Mouse (Mus musculus): Measurements from ENCODE around the gene Hivep2. TPM values are rescaled to one million over a fixed set of nuclear protein-coding genes. Genes with fewer than 3 reads are reported as not detected.
A peak's percentile ranks its signal among the peaks of the same experiment; 100 is the strongest.

Gene Hivep2
- polyA plus RNA-seq, 1 experiment from 2014 or later = 7.3 TPM

- Histone ChIP-seq H3K9me3 (replicated peaks) (no peaks in the 10 kb centered on the region), H3K4me2 (no peak overlapping the region), H3K4me1 (peaks cover 10% of the 10 kb centered on the region; the same call in 1 of the 2 replicates), H3K27ac (no peak overlapping the region), H3K4me3 (no peak overlapping the region), H3K36me3 (ENCODE audit: poor library complexity, severe bottlenecking) (no peaks in the 10 kb centered on the region), H3K9ac (no peak overlapping the region), H3K27me3 (no peaks in the 10 kb centered on the region)
- ATAC-seq = no peak
- WGBS = 48% methylated on average over 4 of the region's 4 CpGs
These were observed 227.8 kb downstream of the Hivep2 start for GRCm38 (mm10) chr10:14193702-14194101.

GRCm38 (mm10) chr10:14195778-14196650, 230.1 kb downstream of the Hivep2 start:
- Histone ChIP-seq H3K4me3 (no peak overlapping the region), H3K27ac (no peak overlapping the region), H3K9me3 (replicated peaks) (no peaks in the 10 kb centered on the region), H3K36me3 (ENCODE audit: poor library complexity, severe bottlenecking) (no peaks in the 10 kb centered on the region), H3K4me1 (peaks cover 10% of the 10 kb centered on the region; the same call in 1 of the 2 replicates), H3K4me2 (no peak overlapping the region), H3K9ac (no peak overlapping the region), H3K27me3 (no peaks in the 10 kb centered on the region)
- 73% methylated on average over 17 of the region's 17 CpGs for WGBS
- ATAC-seq = peak; percentile 82

- H3K4me2 ChIP-seq = no peak overlapping the region
- H3K27ac ChIP-seq = no peak overlapping the region
- peaks cover 10% of the 10 kb centered on the region; the same call in 1 of the 2 replicates for H3K4me1 ChIP-seq
- H3K27me3 ChIP-seq = no peaks in the 10 kb centered on the region
- no peaks in the 10 kb centered on the region for H3K9me3 ChIP-seq (replicated peaks)
- H3K4me3 ChIP-seq = no peak overlapping the region
- no peak for ATAC-seq
- WGBS = 93% methylated on average over 7 of the region's 7 CpGs
- H3K36me3 ChIP-seq (ENCODE audit: poor library complexity, severe bottlenecking) = no peaks in the 10 kb centered on the region
- H3K9ac ChIP-seq = no peak overlapping the region
These were observed 230.9 kb downstream of the Hivep2 start for GRCm38 (mm10) chr10:14196785-14197184.

- peaks cover 10% of the 10 kb centered on the region; the same call in 1 of the 2 replicates for H3K4me1 ChIP-seq
- H3K9me3 ChIP-seq (replicated peaks) = no peaks in the 10 kb centered on the region
- no peak overlapping the region for H3K4me3 ChIP-seq
- no peak overlapping the region for H3K9ac ChIP-seq
- no peak overlapping the region for H3K27ac ChIP-seq
- H3K4me2 ChIP-seq = no peak overlapping the region
- H3K27me3 ChIP-seq = no peaks in the 10 kb centered on the region
- H3K36me3 ChIP-seq (ENCODE audit: poor library complexity, severe bottlenecking) = no peaks in the 10 kb centered on the region
- ATAC-seq = no peak
- 79% methylated on average over 6 of the region's 6 CpGs for WGBS
These were observed 231.4 kb downstream of the Hivep2 start for GRCm38 (mm10) chr10:14197261-14197660.

- Histone ChIP-seq H3K27me3 (no peaks in the 10 kb centered on the region), H3K36me3 (ENCODE audit: poor library complexity, severe bottlenecking) (no peaks in the 10 kb centered on the region), H3K9me3 (replicated peaks) (no peaks in the 10 kb centered on the region), H3K27ac (no peak overlapping the region), H3K4me2 (no peak overlapping the region), H3K4me1 (peaks cover 10% of the 10 kb centered on the region; the same call in 1 of the 2 replicates), H3K9ac (no peak overlapping the region), H3K4me3 (no peak overlapping the region)
- 79% methylated on average over 7 of the region's 7 CpGs for WGBS
- peak; percentile 33; the same call in 1 of the 2 replicates for ATAC-seq
These were observed 233.5 kb downstream of the Hivep2 start for GRCm38 (mm10) chr10:14199332-14199731.

GRCm38 (mm10) chr10:14200310-14200709, 234.4 kb downstream of the Hivep2 start:
- Histone ChIP-seq H3K9me3 (replicated peaks) (no peaks in the 10 kb centered on the region), H3K4me3 (no peak overlapping the region), H3K36me3 (ENCODE audit: poor library complexity, severe bottlenecking) (no peaks in the 10 kb centered on the region), H3K9ac (no peak overlapping the region), H3K4me2 (no peak overlapping the region), H3K4me1 (peaks cover 10% of the 10 kb centered on the region; the same call in 1 of the 2 replicates), H3K27me3 (no peaks in the 10 kb centered on the region), H3K27ac (no peak overlapping the region)
- 10% methylated on average over 2 of the region's 2 CpGs for WGBS
- ATAC-seq = peak; percentile 37; the same call in 1 of the 2 replicates

Other genes starting within 250 kb of the Hivep2 start
- gene Aig1, start 97.1 kb upstream of the Hivep2 start, polyA plus RNA-seq (2015; fragmentation: Nextera tagmentation; extraction: Ambion mirVana) = 37.0 and 38.3 TPM in 2 replicates